Mouse (Mus musculus): Measurements from ENCODE around the gene Amotl2. TPM values are rescaled to one million over a fixed set of nuclear protein-coding genes. Genes with fewer than 3 reads are reported as not detected.

Gene Amotl2
- polyA plus RNA-seq, 1 experiment = 0.03 TPM

- TF ChIP-seq GATA1 (IDR thresholded peaks at IDR 0.05; ENCODE audit: low read length) (no peak), TAL1 (IDR thresholded peaks at IDR 0.05; ENCODE audit: low read length) (no peak)
- no peaks in the 10 kb centered on the region for H3K9me3 ChIP-seq (ENCODE audit: control insufficient read depth, low read length)
- no peak overlapping the region for H3K4me3 ChIP-seq (replicated peaks)
- peaks cover 2% of the 10 kb centered on the region; the same call in 1 of the 2 replicates for H3K27me3 ChIP-seq (ENCODE audit: control insufficient read depth)
- H3K4me1 ChIP-seq (ENCODE audit: control insufficient read depth) = peaks cover 2% of the 10 kb centered on the region
- no peaks in the 10 kb centered on the region for H3K36me3 ChIP-seq (ENCODE audit: control insufficient read depth)
Measured at GRCm38 (mm10) chr9:102770190-102770589, 53.7 kb downstream of the Amotl2 start.

- peaks cover 2% of the 10 kb centered on the region for H3K4me1 ChIP-seq (ENCODE audit: control insufficient read depth)
- H3K27me3 ChIP-seq (ENCODE audit: control insufficient read depth) = peaks cover 2% of the 10 kb centered on the region; the same call in 1 of the 2 replicates
- H3K36me3 ChIP-seq (ENCODE audit: control insufficient read depth) = no peaks in the 10 kb centered on the region
- H3K9me3 ChIP-seq (ENCODE audit: control insufficient read depth, low read length) = no peaks in the 10 kb centered on the region
- no peak overlapping the region for H3K4me3 ChIP-seq (replicated peaks)
- no peak for TF ChIP-seq GATA1 (IDR thresholded peaks at IDR 0.05; ENCODE audit: low read length)
- no peak for TF ChIP-seq TAL1 (IDR thresholded peaks at IDR 0.05; ENCODE audit: low read length)
Measured at GRCm38 (mm10) chr9:102771308-102771895, 54.9 kb downstream of the Amotl2 start.

DNA sequence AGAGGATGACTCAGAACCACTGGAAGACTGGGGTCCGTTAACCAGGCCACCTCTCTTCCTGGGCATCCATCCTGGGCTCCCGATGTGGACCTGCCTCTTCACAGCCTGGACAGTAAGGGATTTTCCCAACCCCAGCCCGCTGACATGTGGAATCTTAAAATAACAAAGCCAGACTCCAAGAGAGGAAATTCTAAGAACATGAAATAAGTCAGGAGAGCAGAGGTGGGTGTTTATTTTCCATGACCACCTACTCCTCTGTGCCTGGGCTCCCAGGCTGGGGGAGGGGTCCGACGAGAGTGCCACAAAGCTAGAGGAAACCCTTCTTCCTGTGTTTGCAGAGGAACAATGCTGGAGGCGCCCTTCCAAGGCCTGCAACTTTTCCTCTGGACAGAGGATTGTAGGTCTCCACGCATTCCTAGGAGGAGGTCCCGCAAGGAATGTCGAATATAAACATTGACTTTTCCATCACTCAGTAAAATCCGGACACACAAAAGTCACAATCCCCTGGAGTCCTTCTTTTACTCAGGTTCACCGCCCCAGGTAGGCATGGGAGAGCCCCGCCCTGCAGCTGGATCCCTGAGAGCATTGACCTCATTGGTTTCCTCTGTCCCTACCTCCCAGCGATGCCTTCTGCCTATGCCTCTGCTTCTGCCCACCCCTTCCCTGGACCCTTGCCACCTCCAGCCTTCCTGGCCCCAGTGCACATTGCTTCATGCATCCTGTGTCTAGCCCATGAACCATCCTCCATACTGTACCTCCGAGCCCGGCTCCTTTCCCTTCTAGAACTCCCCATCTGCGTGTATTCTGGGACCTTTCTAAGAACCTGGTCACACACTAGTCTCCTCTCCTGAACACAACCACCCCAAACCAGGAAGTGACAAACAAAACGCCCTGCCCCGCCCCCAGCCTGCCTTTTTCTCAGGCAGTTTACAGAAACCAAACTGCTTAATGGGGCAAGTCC lies 61.4 kb downstream of the Amotl2 start:
- TF ChIP-seq TAL1 (IDR thresholded peaks at IDR 0.05; ENCODE audit: low read length) (no peak), GATA1 (IDR thresholded peaks at IDR 0.05; ENCODE audit: low read length) (no peak)
- H3K27me3 ChIP-seq (ENCODE audit: control insufficient read depth) = no peaks in the 10 kb centered on the region
- H3K4me3 ChIP-seq (replicated peaks) = no peak overlapping the region
- no peaks in the 10 kb centered on the region for H3K9me3 ChIP-seq (ENCODE audit: control insufficient read depth, low read length)
- H3K36me3 ChIP-seq (ENCODE audit: control insufficient read depth) = no peaks in the 10 kb centered on the region
- H3K4me1 ChIP-seq (ENCODE audit: control insufficient read depth) = peaks cover 6% of the 10 kb centered on the region

GRCm38 (mm10) chr9:102779493-102779892 lies 63.0 kb downstream of the Amotl2 start:
- H3K27me3 ChIP-seq (ENCODE audit: control insufficient read depth) = peaks cover 4% of the 10 kb centered on the region
- TF ChIP-seq TAL1 (IDR thresholded peaks at IDR 0.05; ENCODE audit: low read length) (no peak), GATA1 (IDR thresholded peaks at IDR 0.05; ENCODE audit: low read length) (no peak)
- H3K9me3 ChIP-seq (ENCODE audit: control insufficient read depth, low read length) = no peaks in the 10 kb centered on the region
- H3K4me1 ChIP-seq (ENCODE audit: control insufficient read depth) = peaks cover 6% of the 10 kb centered on the region
- H3K36me3 ChIP-seq (ENCODE audit: control insufficient read depth) = no peaks in the 10 kb centered on the region
- H3K4me3 ChIP-seq (replicated peaks) = no peak overlapping the region

Other genes with a start within 250 kb of the Amotl2 start
- gene Ky, start 210.9 kb upstream of the Amotl2 start, polyA plus RNA-seq (2012) = not detected in 2 replicates
- 5.9 and 9.6 TPM in 2 replicates for gene Anapc13, start 90.4 kb upstream of the Amotl2 start, polyA plus RNA-seq (2012)
- 1.4 and 2.3 TPM in 2 replicates for gene Cep63, start 90.1 kb upstream of the Amotl2 start, polyA plus RNA-seq (2012)
- 0.48 and 0.84 TPM in 2 replicates for gene Ryk, start 118.2 kb downstream of the Amotl2 start, polyA plus RNA-seq (2012)